Mouse (Mus musculus): ENCODE measurements around the gene Hmga1. TPM values are rescaled to one million over a fixed set of nuclear protein-coding genes. Genes with fewer than 3 reads are reported as not detected.

Hmga1 gene
- total RNA-seq, 2 experiments from 2014 or later = 35.1 to 35.6 TPM

Other genes with a start within 250 kb of the Hmga1 start
- gene Grm4, start 35.1 kb upstream of the Hmga1 start, total RNA-seq (2021) = 10 to 100 TPM; 12.2 to 16.1 TPM
- gene AI413582, start 9.3 kb downstream of the Hmga1 start, total RNA-seq (2021) = 10 to 100 TPM; 61.4 to 72.2 TPM
- gene Nudt3, start 67.0 kb downstream of the Hmga1 start, total RNA-seq (2021) = 100 to 1,000 TPM; 473 to 520 TPM
- gene RPS10-NUDT3, start 78.7 kb downstream of the Hmga1 start, total RNA-seq (2021) = 1 to 10 TPM in 1 of 2 experiments, not detected in 1; 2.1 TPM
- 100 to 1,000 TPM; 516 to 558 TPM for gene Rps10, start 80.2 kb downstream of the Hmga1 start, total RNA-seq (2021)
- gene Pacsin1, start 99.0 kb downstream of the Hmga1 start, total RNA-seq (2021) = 100 to 1,000 TPM; 180 to 190 TPM
- 1 to 10 TPM; 1.1 to 1.3 TPM for gene Spdef, start 172.5 kb downstream of the Hmga1 start, total RNA-seq (2021)